Mouse (Mus musculus): ENCODE data around the gene Oscp1. TPM values are rescaled to one million over a fixed set of nuclear protein-coding genes. Genes with fewer than 3 reads are reported as not detected.

The Oscp1 gene
- polyA plus RNA-seq, 1 experiment from 2014 or later, result 11.8 TPM

GRCm38 (mm10) chr4:126111153-126111549 is 52.8 kb downstream of the Oscp1 start:
- peak overlapping the region; percentile 44 for H3K4me2 ChIP-seq (replicated peaks; ENCODE audit: low read depth, low read length)
- DNase-seq (ENCODE audit: low spot score) (no peak), ATAC-seq (peak; percentile 13)
- H3K27ac ChIP-seq (ENCODE audit: low read length), result peak overlapping the region; percentile 92
- H3K4me3 ChIP-seq (ENCODE audit: low read depth, low read length), result peak overlapping the region; percentile 5; the same call in 1 of the 2 replicates
- H3K9ac ChIP-seq (replicated peaks; ENCODE audit: low read depth), result peak overlapping the region; percentile 32
- WGBS, result 15% methylated on average over 7 of the region's 7 CpGs
- H3K27me3 ChIP-seq (replicated peaks; ENCODE audit: insufficient read depth, low read length), result no peaks in the 10 kb centered on the region
- H3K9me3 ChIP-seq (ENCODE audit: low read length), result no peaks in the 10 kb centered on the region
- peaks cover 31% of the 10 kb centered on the region; the same call in 1 of the 2 replicates for H3K4me1 ChIP-seq (ENCODE audit: insufficient read depth, low read depth, low read length)
- H3K36me3 ChIP-seq (ENCODE audit: insufficient read depth, low read length), result no peaks in the 10 kb centered on the region
- TF ChIP-seq EP300 (IDR thresholded peaks at IDR 0.05) (no peak), CTCF (IDR thresholded peaks at IDR 0.05) (no peak)

GRCm38 (mm10) chr4:126113243-126113642 is 54.9 kb downstream of the Oscp1 start:
- H3K4me2 ChIP-seq (replicated peaks; ENCODE audit: low read depth, low read length), result no peak overlapping the region
- no peaks in the 10 kb centered on the region for H3K27me3 ChIP-seq (replicated peaks; ENCODE audit: insufficient read depth, low read length)
- no peaks in the 10 kb centered on the region for H3K9me3 ChIP-seq (ENCODE audit: low read length)
- TF ChIP-seq EP300 (IDR thresholded peaks at IDR 0.05), result no peak
- no peak for TF ChIP-seq CTCF (IDR thresholded peaks at IDR 0.05)
- H3K4me1 ChIP-seq (ENCODE audit: insufficient read depth, low read depth, low read length), result peaks cover 28% of the 10 kb centered on the region; the same call in 1 of the 2 replicates
- no peak overlapping the region for H3K4me3 ChIP-seq (ENCODE audit: low read depth, low read length)
- H3K36me3 ChIP-seq (ENCODE audit: insufficient read depth, low read length), result no peaks in the 10 kb centered on the region
- no peak overlapping the region for H3K9ac ChIP-seq (replicated peaks; ENCODE audit: low read depth)
- 63% methylated on average over 4 of the region's 4 CpGs for WGBS
- ATAC-seq, result no peak
- no peak overlapping the region for H3K27ac ChIP-seq (ENCODE audit: low read length)
- no peak for DNase-seq (ENCODE audit: low spot score)

- no peak overlapping the region for H3K4me2 ChIP-seq (replicated peaks; ENCODE audit: low read depth, low read length)
- DNase-seq (ENCODE audit: low spot score) (peak; percentile 75), ATAC-seq (peak; percentile 7; the same call in 1 of the 2 replicates)
- H3K4me3 ChIP-seq (ENCODE audit: low read depth, low read length), result no peak overlapping the region
- no peak overlapping the region for H3K9ac ChIP-seq (replicated peaks; ENCODE audit: low read depth)
- H3K27me3 ChIP-seq (replicated peaks; ENCODE audit: insufficient read depth, low read length), result no peaks in the 10 kb centered on the region
- no peak overlapping the region for H3K27ac ChIP-seq (ENCODE audit: low read length)
- peaks cover 26% of the 10 kb centered on the region; the same call in 1 of the 2 replicates for H3K4me1 ChIP-seq (ENCODE audit: insufficient read depth, low read depth, low read length)
- TF ChIP-seq CTCF (IDR thresholded peaks at IDR 0.05) (peak; percentile 76), EP300 (IDR thresholded peaks at IDR 0.05) (no peak)
- H3K36me3 ChIP-seq (ENCODE audit: insufficient read depth, low read length), result no peaks in the 10 kb centered on the region
- 18% methylated on average over 6 of the region's 6 CpGs for WGBS
- no peaks in the 10 kb centered on the region for H3K9me3 ChIP-seq (ENCODE audit: low read length)
These were observed 55.6 kb downstream of the Oscp1 start for GRCm38 (mm10) chr4:126113943-126114342.

- Histone ChIP-seq H3K4me3 (ENCODE audit: low read depth, low read length) (no peak overlapping the region), H3K36me3 (ENCODE audit: insufficient read depth, low read length) (no peaks in the 10 kb centered on the region), H3K27me3 (replicated peaks; ENCODE audit: insufficient read depth, low read length) (no peaks in the 10 kb centered on the region), H3K4me1 (ENCODE audit: insufficient read depth, low read depth, low read length) (peaks cover 14% of the 10 kb centered on the region; the same call in 1 of the 2 replicates), H3K9me3 (ENCODE audit: low read length) (no peaks in the 10 kb centered on the region), H3K27ac (ENCODE audit: low read length) (no peak overlapping the region), H3K4me2 (replicated peaks; ENCODE audit: low read depth, low read length) (no peak overlapping the region), H3K9ac (replicated peaks; ENCODE audit: low read depth) (no peak overlapping the region)
- DNase-seq (ENCODE audit: low spot score) (no peak), ATAC-seq (no peak)
- 78% methylated on average over 9 of the region's 9 CpGs for WGBS
- TF ChIP-seq CTCF (IDR thresholded peaks at IDR 0.05), result no peak
- no peak for TF ChIP-seq EP300 (IDR thresholded peaks at IDR 0.05)
These were observed 57.0 kb downstream of the Oscp1 start for GRCm38 (mm10) chr4:126115411-126115810.

- ATAC-seq (no peak), DNase-seq (ENCODE audit: low spot score) (no peak)
- H3K9me3 ChIP-seq (ENCODE audit: low read length), result no peaks in the 10 kb centered on the region
- TF ChIP-seq CTCF (IDR thresholded peaks at IDR 0.05), result no peak
- no peak for TF ChIP-seq EP300 (IDR thresholded peaks at IDR 0.05)
- no peaks in the 10 kb centered on the region for H3K36me3 ChIP-seq (ENCODE audit: insufficient read depth, low read length)
- peaks cover 10% of the 10 kb centered on the region; the same call in 1 of the 2 replicates for H3K4me1 ChIP-seq (ENCODE audit: insufficient read depth, low read depth, low read length)
- H3K27ac ChIP-seq (ENCODE audit: low read length), result no peak overlapping the region
- H3K9ac ChIP-seq (replicated peaks; ENCODE audit: low read depth), result no peak overlapping the region
- H3K4me2 ChIP-seq (replicated peaks; ENCODE audit: low read depth, low read length), result no peak overlapping the region
- 54% methylated on average over 6 of the region's 6 CpGs for whole genome bisulfite sequencing
- H3K4me3 ChIP-seq (ENCODE audit: low read depth, low read length), result no peak overlapping the region
- no peaks in the 10 kb centered on the region for H3K27me3 ChIP-seq (replicated peaks; ENCODE audit: insufficient read depth, low read length)
These were observed 57.6 kb downstream of the Oscp1 start for GRCm38 (mm10) chr4:126115871-126116521.

GRCm38 (mm10) chr4:126117116-126117515 is 58.8 kb downstream of the Oscp1 start:
- Histone ChIP-seq H3K27ac (ENCODE audit: low read length) (no peak overlapping the region), H3K27me3 (replicated peaks; ENCODE audit: insufficient read depth, low read length) (no peaks in the 10 kb centered on the region), H3K9ac (replicated peaks; ENCODE audit: low read depth) (no peak overlapping the region), H3K9me3 (ENCODE audit: low read length) (no peaks in the 10 kb centered on the region), H3K4me3 (ENCODE audit: low read depth, low read length) (no peak overlapping the region), H3K4me1 (ENCODE audit: insufficient read depth, low read depth, low read length) (peaks cover 6% of the 10 kb centered on the region; the same call in 1 of the 2 replicates), H3K4me2 (replicated peaks; ENCODE audit: low read depth, low read length) (no peak overlapping the region), H3K36me3 (ENCODE audit: insufficient read depth, low read length) (no peaks in the 10 kb centered on the region)
- WGBS, result 52% methylated on average over 7 of the region's 8 CpGs
- TF ChIP-seq EP300 (IDR thresholded peaks at IDR 0.05) (no peak), CTCF (IDR thresholded peaks at IDR 0.05) (no peak)
- DNase-seq (ENCODE audit: low spot score) (peak; percentile 39), ATAC-seq (peak; percentile 16; the same call in 1 of the 2 replicates)
